Mouse (Mus musculus) gastrocnemius, adult 18-20 months (tissue): ENCODE measurements around the gene 3110082I17Rik. TPM values are rescaled to one million over a fixed set of nuclear protein-coding genes. Genes with fewer than 3 reads are reported as not detected.

Experiments used
- DNase-seq: peaks from one replicate; pipeline ENCODE4 v3.0.0; 2021; ENCODE audit warnings: low spot score
- total RNA-seq, 2 experiments: library from RNA; stranded (reverse); gene quantifications; 2 replicates each; pipeline ENCODE4 v1.2.3; 2021

3110082I17Rik gene
- total RNA-seq, 2 experiments from 2014 or later, result 9.6 to 10.4 TPM

- DNase-seq, result no peak
These were observed 37.1 kb downstream of the 3110082I17Rik start, which contains the start of gene Gper1 for GRCm38 (mm10) chr5:139423026-139423865. Gper1 (plus strand) TSS chr5:139423151.

- DNase-seq, result no peak
These were observed 41.7 kb downstream of the 3110082I17Rik start for GRCm38 (mm10) chr5:139418633-139419032.

GRCm38 (mm10) chr5:139418110-139418509 is 42.2 kb downstream of the 3110082I17Rik start:
- DNase-seq, result no peak

- DNase-seq, result no peak
These were observed 42.8 kb downstream of the 3110082I17Rik start for GRCm38 (mm10) chr5:139417480-139417879.

GRCm38 (mm10) chr5:139416942-139417341 is 43.4 kb downstream of the 3110082I17Rik start:
- no peak for DNase-seq

- no peak for DNase-seq
These were observed 45.3 kb downstream of the 3110082I17Rik start for GRCm38 (mm10) chr5:139415001-139415400.

GRCm38 (mm10) chr5:139413545-139413944 is 46.8 kb downstream of the 3110082I17Rik start:
- no peak for DNase-seq

GRCm38 (mm10) chr5:139411665-139412314 is 48.5 kb downstream of the 3110082I17Rik start:
- DNase-seq, result no peak

GRCm38 (mm10) chr5:139411117-139411516 is 49.2 kb downstream of the 3110082I17Rik start:
- DNase-seq, result no peak

- no peak for DNase-seq
These were observed 50.3 kb downstream of the 3110082I17Rik start for GRCm38 (mm10) chr5:139410056-139410455.

GRCm38 (mm10) chr5:139409412-139409811 is 50.9 kb downstream of the 3110082I17Rik start:
- DNase-seq, result peak; percentile 86

- no peak for DNase-seq
These were observed 51.8 kb downstream of the 3110082I17Rik start for GRCm38 (mm10) chr5:139408511-139408910.

- peak; percentile 56 for DNase-seq
These were observed 53.0 kb downstream of the 3110082I17Rik start for GRCm38 (mm10) chr5:139407121-139407885.

- no peak for DNase-seq
These were observed 54.4 kb downstream of the 3110082I17Rik start for GRCm38 (mm10) chr5:139405953-139406352.

GRCm38 (mm10) chr5:139405478-139405877 is 54.8 kb downstream of the 3110082I17Rik start:
- DNase-seq, result no peak

- DNase-seq, result no peak
These were observed 55.4 kb downstream of the 3110082I17Rik start, which contains the start of gene C130050O18Rik for GRCm38 (mm10) chr5:139404801-139405401. C130050O18Rik (plus strand) TSS chr5:139405280.

GRCm38 (mm10) chr5:139403692-139404260 is 56.6 kb downstream of the 3110082I17Rik start:
- DNase-seq, result no peak

GRCm38 (mm10) chr5:139402106-139402505 is 58.2 kb downstream of the 3110082I17Rik start:
- DNase-seq, result no peak

GRCm38 (mm10) chr5:139399991-139400390 is 60.3 kb downstream of the 3110082I17Rik start:
- no peak for DNase-seq

- DNase-seq, result no peak
These were observed 61.5 kb downstream of the 3110082I17Rik start for GRCm38 (mm10) chr5:139398786-139399185.
